Mouse (Mus musculus) liver, embryonic 14.5 days (tissue): ENCODE data around the gene Sh3tc1.

Experiments used
- CTCF ChIP-seq: IDR thresholded peaks from 2 replicates; pipeline ENCODE4 v1.5.1; 2016; ENCODE audit warnings: antibody characterized with exemption, low read depth, control low read depth
- EP300 ChIP-seq: IDR thresholded peaks from 2 replicates; pipeline ENCODE4 v1.6.1; 2016; ENCODE audit warnings: antibody characterized with exemption, low read depth

DNA sequence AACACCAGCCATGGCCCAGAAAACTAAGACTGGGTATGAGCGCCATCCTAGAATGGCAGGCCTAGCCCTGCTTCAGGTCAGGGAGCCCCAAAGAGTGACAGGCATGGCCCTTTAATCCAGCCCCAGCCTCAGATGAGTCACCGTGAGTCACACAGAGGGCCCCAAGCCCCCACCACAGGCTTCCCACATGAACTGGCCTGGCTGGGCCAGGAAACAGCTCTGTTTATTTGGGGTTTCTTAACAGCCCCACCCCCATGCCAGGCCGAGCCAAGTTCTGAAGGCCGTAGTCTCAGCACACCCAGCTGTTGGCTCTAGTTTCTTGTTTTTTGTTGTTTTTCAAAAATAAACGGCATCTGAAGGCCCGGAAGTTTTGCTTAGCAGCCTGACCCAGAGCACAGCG is 66.7 kb downstream of the Sh3tc1 start:
- TF ChIP-seq EP300 (no peak), CTCF (no peak)
